Mouse (Mus musculus): ENCODE measurements around the gene Ppm1j.
"Not testable (repeated sequence)": the region's sequence is repeated elsewhere in the genome, so short reads cannot be mapped to it uniquely, and the experiment has no call there.

The Ppm1j gene

GRCm38 (mm10) chr3:104780561-104781420 lies at the start of gene Ppm1j:
TSS of gene Ppm1j (plus strand) at chr3:104781056.
- DNase-seq (ENCODE audit: low read depth, low spot score) = peak; percentile 51
- no peaks in the 10 kb centered on the region; the same call in none of the 2 replicates for H3K27me3 ChIP-seq (ENCODE audit: control insufficient read depth, insufficient read depth, low read length, poor library complexity, severe bottlenecking)
- no peaks in the 10 kb centered on the region for H3K36me3 ChIP-seq (ENCODE audit: control insufficient read depth, insufficient read depth, low read length, poor library complexity, severe bottlenecking)

GRCm38 (mm10) chr3:104732907-104733306 lies 47.9 kb upstream of the Ppm1j start:
- no peak for DNase-seq (ENCODE audit: low read depth, low spot score)
- no peaks in the 10 kb centered on the region for H3K36me3 ChIP-seq (ENCODE audit: control insufficient read depth, insufficient read depth, low read length, poor library complexity, severe bottlenecking)
- no peaks in the 10 kb centered on the region for H3K27me3 ChIP-seq (ENCODE audit: control insufficient read depth, insufficient read depth, low read length, poor library complexity, severe bottlenecking)

GRCm38 (mm10) chr3:104734654-104735053 lies 46.2 kb upstream of the Ppm1j start:
- Histone ChIP-seq H3K36me3 (ENCODE audit: control insufficient read depth, insufficient read depth, low read length, poor library complexity, severe bottlenecking) (no peaks in the 10 kb centered on the region), H3K27me3 (ENCODE audit: control insufficient read depth, insufficient read depth, low read length, poor library complexity, severe bottlenecking) (no peaks in the 10 kb centered on the region)
- no peak for DNase-seq (ENCODE audit: low read depth, low spot score)

GRCm38 (mm10) chr3:104741954-104742353 lies 38.9 kb upstream of the Ppm1j start:
- no peaks in the 10 kb centered on the region for H3K36me3 ChIP-seq (ENCODE audit: control insufficient read depth, insufficient read depth, low read length, poor library complexity, severe bottlenecking)
- DNase-seq (ENCODE audit: low read depth, low spot score) = no peak
- H3K27me3 ChIP-seq (ENCODE audit: control insufficient read depth, insufficient read depth, low read length, poor library complexity, severe bottlenecking) = no peaks in the 10 kb centered on the region

GRCm38 (mm10) chr3:104743161-104743560 lies 37.7 kb upstream of the Ppm1j start:
- Histone ChIP-seq H3K27me3 (ENCODE audit: control insufficient read depth, insufficient read depth, low read length, poor library complexity, severe bottlenecking) (no peaks in the 10 kb centered on the region), H3K36me3 (ENCODE audit: control insufficient read depth, insufficient read depth, low read length, poor library complexity, severe bottlenecking) (no peaks in the 10 kb centered on the region)
- DNase-seq (ENCODE audit: low read depth, low spot score) = no peak

GRCm38 (mm10) chr3:104743864-104744263 lies 37.0 kb upstream of the Ppm1j start:
- DNase-seq (ENCODE audit: low read depth, low spot score) = no peak
- H3K27me3 ChIP-seq (ENCODE audit: control insufficient read depth, insufficient read depth, low read length, poor library complexity, severe bottlenecking) = no peaks in the 10 kb centered on the region
- no peaks in the 10 kb centered on the region for H3K36me3 ChIP-seq (ENCODE audit: control insufficient read depth, insufficient read depth, low read length, poor library complexity, severe bottlenecking)

- not testable (repeated sequence) for H3K36me3 ChIP-seq (ENCODE audit: control insufficient read depth, insufficient read depth, low read length, poor library complexity, severe bottlenecking); H3K27me3 ChIP-seq (ENCODE audit: control insufficient read depth, insufficient read depth, low read length, poor library complexity, severe bottlenecking)
- DNase-seq (ENCODE audit: low read depth, low spot score) = peak; percentile 49
These were observed 28.0 kb upstream of the Ppm1j start for GRCm38 (mm10) chr3:104752845-104753244.

GRCm38 (mm10) chr3:104758406-104758805 lies 22.4 kb upstream of the Ppm1j start:
- DNase-seq (ENCODE audit: low read depth, low spot score) = peak; percentile 69
- Histone ChIP-seq H3K27me3 (ENCODE audit: control insufficient read depth, insufficient read depth, low read length, poor library complexity, severe bottlenecking) (no peaks in the 10 kb centered on the region), H3K36me3 (ENCODE audit: control insufficient read depth, insufficient read depth, low read length, poor library complexity, severe bottlenecking) (no peaks in the 10 kb centered on the region)

- no peaks in the 10 kb centered on the region for H3K27me3 ChIP-seq (ENCODE audit: control insufficient read depth, insufficient read depth, low read length, poor library complexity, severe bottlenecking)
- no peaks in the 10 kb centered on the region for H3K36me3 ChIP-seq (ENCODE audit: control insufficient read depth, insufficient read depth, low read length, poor library complexity, severe bottlenecking)
- DNase-seq (ENCODE audit: low read depth, low spot score) = no peak
These were observed 22.0 kb upstream of the Ppm1j start for GRCm38 (mm10) chr3:104758869-104759268.

GRCm38 (mm10) chr3:104762103-104762863 lies 18.6 kb upstream of the Ppm1j start:
- H3K36me3 ChIP-seq (ENCODE audit: control insufficient read depth, insufficient read depth, low read length, poor library complexity, severe bottlenecking); DNase-seq (ENCODE audit: low read depth, low spot score); H3K27me3 ChIP-seq (ENCODE audit: control insufficient read depth, insufficient read depth, low read length, poor library complexity, severe bottlenecking): not testable (repeated sequence)

- Histone ChIP-seq H3K36me3 (ENCODE audit: control insufficient read depth, insufficient read depth, low read length, poor library complexity, severe bottlenecking) (no peaks in the 10 kb centered on the region), H3K27me3 (ENCODE audit: control insufficient read depth, insufficient read depth, low read length, poor library complexity, severe bottlenecking) (no peaks in the 10 kb centered on the region)
- DNase-seq (ENCODE audit: low read depth, low spot score) = peak; percentile 36
These were observed 15.8 kb upstream of the Ppm1j start for GRCm38 (mm10) chr3:104765021-104765420.

- Histone ChIP-seq H3K36me3 (ENCODE audit: control insufficient read depth, insufficient read depth, low read length, poor library complexity, severe bottlenecking) (no peaks in the 10 kb centered on the region), H3K27me3 (ENCODE audit: control insufficient read depth, insufficient read depth, low read length, poor library complexity, severe bottlenecking) (no peaks in the 10 kb centered on the region)
- no peak for DNase-seq (ENCODE audit: low read depth, low spot score)
These were observed 13.7 kb upstream of the Ppm1j start for GRCm38 (mm10) chr3:104767141-104767540.

GRCm38 (mm10) chr3:104767716-104768115 lies 13.1 kb upstream of the Ppm1j start:
- DNase-seq (ENCODE audit: low read depth, low spot score) = no peak
- Histone ChIP-seq H3K36me3 (ENCODE audit: control insufficient read depth, insufficient read depth, low read length, poor library complexity, severe bottlenecking) (no peaks in the 10 kb centered on the region), H3K27me3 (ENCODE audit: control insufficient read depth, insufficient read depth, low read length, poor library complexity, severe bottlenecking) (no peaks in the 10 kb centered on the region)

GRCm38 (mm10) chr3:104769135-104769534 lies 11.7 kb upstream of the Ppm1j start:
- Histone ChIP-seq H3K27me3 (ENCODE audit: control insufficient read depth, insufficient read depth, low read length, poor library complexity, severe bottlenecking) (no peaks in the 10 kb centered on the region), H3K36me3 (ENCODE audit: control insufficient read depth, insufficient read depth, low read length, poor library complexity, severe bottlenecking) (no peaks in the 10 kb centered on the region)
- DNase-seq (ENCODE audit: low read depth, low spot score) = no peak

GRCm38 (mm10) chr3:104770035-104770434 lies 10.8 kb upstream of the Ppm1j start:
- H3K27me3 ChIP-seq (ENCODE audit: control insufficient read depth, insufficient read depth, low read length, poor library complexity, severe bottlenecking) = no peaks in the 10 kb centered on the region
- H3K36me3 ChIP-seq (ENCODE audit: control insufficient read depth, insufficient read depth, low read length, poor library complexity, severe bottlenecking) = no peaks in the 10 kb centered on the region
- DNase-seq (ENCODE audit: low read depth, low spot score) = peak; percentile 41
